Mouse (Mus musculus): ENCODE data around the gene Sf3b3.

Sf3b3 gene

DNA sequence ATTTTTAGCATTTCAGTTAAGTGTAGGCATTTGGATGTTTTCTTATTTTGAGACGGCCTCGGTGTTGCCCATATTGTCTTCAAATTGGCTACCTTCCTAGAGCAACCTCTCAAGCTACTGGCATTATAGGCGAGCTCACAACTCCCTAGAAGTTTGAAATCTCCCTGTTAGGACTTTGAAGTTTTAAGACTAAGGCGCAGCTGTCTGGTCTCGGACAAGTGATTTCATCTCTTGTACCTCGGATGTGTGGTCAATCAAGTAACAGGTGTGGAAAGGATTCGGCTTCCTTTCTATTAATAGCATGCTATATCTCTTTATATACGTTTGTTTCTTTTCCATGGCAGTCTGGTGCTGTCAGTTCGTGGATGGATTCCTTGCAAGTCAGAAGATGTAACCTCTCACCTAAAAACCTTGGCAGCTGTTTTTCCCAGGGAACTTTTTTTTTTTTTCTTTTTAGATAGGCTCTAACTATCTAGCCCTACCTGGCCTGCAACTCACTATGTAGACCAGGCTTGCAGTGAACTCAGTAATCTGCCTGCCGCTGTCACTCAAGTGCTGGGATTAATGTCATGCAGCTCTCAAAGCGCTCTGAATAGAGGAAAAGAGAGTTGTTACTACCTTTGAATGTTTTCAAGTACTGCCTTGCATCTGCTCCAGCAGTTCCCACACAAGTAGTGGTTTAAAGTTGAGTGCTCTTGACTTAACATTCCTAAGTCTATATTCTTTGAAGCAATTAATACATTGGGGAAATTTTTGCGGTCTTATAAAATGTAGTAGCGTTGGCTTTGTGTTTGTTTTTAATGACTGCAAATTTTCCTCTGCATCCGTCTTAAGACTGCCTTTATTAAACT is 1.3 kb upstream of the Sf3b3 start:
- DNase-seq (ENCODE audit: low spot score) = no peak

DNA sequence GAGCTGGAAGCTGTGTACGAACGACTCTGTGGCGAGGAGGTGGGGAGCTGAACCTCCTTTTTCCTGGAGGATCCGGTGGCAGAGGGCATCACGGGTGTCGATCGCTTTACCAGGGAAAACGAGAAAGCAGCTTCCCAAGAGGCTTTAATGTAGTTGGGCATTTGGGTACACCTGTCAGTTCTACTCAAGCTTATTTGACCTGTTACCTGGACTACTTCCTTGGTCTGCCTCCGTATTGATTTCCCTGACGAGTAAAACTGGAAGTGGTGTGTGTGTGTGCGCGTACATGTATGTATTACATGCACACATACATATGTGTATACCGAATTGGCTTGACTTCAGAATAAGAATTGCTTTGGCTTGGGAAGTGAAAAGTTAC is 573 bp upstream of the Sf3b3 start:
- no peak for DNase-seq (ENCODE audit: low spot score)

DNA sequence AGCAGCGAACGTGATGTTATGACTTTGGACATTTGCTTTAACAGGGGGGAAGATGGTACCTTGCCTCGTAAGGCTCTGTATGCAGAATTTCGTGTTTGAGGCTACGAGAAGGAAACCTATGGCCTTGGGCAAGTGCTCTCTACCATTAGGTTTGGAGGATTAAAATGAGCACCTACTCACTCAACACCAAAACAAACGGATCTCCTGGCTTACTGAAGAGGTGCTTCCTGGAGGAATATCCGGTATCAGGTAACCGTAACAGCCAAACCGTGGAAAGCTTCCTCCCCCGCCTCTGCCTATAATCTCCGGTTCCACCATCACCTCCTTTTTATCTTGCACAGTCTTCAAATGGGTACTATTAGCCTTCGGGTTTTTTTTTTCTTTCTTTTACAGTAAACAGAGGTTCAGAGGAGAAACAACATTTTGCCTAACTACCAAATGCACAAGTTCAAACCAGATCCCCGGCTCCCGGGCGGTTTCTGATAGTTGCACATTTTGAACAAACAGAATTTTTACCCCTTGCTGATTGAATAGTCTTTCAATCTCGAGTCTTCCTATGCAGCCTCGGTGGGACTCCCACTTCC is 674 bp downstream of the Sf3b3 start:
- DNase-seq (ENCODE audit: low spot score) = peak; percentile 19

DNA sequence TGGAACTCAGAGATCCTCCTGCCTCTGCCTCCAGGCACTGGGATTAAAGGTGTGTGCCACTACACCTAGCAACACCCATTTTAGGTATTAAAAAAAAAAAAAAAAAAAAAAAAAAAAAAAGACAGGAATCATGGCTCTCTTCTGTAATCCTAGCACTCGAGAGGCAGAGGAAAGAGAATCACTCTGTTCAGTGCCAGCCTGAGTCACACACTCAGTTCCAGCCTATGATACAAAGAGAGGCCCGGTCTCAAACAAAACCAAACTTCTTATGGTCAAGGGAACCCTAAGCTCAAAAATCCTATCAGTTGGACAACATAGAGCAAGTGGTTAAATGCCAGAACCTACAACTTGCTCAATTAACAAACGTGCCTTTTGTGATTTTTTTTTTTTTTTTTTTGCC is 1.6 kb downstream of the Sf3b3 start:
- no peak for DNase-seq (ENCODE audit: low spot score)

DNA sequence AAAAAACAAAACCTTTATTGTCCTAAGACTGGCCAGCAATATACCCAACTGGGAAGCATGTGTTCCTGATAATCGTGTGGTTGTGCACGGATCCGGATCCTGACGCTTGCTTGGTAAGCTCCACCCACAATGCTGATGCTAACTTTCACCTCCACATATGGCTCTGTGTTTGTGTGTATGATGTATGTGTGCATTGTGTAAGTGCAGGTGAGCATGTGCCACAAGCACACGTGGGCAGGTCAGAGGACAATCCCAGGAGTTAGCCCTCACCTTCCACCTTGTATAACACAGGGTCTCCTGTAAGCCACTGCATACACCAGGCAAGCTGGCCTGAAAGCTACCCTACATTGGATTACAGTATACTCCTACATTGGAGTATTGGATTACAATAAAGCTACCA is 3.4 kb downstream of the Sf3b3 start:
- DNase-seq (ENCODE audit: low spot score) = no peak

DNA sequence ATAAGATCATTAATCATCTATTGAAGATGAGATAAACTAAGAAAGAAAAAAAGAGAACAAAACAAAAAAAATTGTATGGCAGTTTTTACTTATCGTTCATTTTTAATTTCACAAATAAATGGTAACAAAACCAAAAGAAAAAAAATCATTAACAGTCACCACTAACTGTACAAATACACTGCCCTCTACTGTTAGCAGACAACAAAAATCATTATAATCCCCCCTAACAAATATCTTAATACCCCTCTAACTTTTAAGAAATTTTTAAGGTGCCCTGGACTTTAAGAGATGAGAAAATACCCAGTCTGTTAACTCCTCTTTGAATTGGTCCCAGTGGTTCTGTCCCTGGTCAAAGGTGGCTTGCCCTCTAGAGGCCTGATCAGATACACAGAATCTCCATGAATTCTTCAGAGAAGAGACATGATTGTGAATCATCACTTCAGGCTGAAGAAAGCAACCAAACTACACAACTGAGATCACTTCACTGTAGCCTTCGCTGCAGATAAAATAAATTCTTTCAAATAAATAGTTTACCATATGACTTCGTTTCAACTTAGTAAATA is 4.5 kb downstream of the Sf3b3 start:
- DNase-seq (ENCODE audit: low spot score) = no peak

DNA sequence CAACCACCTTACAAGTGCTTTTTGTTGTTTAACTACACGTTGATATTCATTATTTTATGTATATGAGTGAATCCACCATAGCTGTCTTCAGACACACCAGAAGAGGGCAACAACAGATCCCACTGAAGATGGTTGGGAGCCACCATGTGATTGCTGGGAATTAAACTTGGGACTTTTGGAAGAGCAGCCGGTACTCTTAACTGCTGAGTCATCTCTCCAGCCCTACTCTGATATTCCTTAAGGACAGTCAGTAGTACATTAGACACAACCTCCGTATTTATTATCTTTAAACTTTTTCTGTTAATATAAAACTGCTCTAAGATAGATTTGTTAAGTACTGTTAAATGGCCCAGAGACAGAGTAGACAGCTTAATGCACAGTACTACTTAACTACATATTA is 14.6 kb downstream of the Sf3b3 start:
- no peak for DNase-seq (ENCODE audit: low spot score)

DNA sequence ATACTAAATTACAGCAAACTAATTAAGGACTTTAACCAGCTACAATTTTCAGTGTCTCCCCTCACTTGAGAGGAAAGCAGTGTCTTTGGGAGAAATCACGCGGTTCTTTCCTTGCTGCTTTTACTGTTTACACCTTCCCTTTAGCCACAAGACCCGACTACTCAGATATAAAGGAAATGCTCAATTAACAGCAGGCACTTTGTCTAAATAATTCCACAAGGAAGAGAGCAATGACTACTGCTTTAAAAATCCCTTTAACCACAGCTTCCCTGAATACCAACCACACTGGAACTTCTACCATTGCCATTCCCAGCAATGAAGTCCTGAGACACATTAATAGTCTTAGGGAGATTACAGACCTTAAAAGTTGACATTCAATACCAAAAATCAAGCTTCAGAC is 18.1 kb downstream of the Sf3b3 start:
- DNase-seq (ENCODE audit: low spot score) = no peak

DNA sequence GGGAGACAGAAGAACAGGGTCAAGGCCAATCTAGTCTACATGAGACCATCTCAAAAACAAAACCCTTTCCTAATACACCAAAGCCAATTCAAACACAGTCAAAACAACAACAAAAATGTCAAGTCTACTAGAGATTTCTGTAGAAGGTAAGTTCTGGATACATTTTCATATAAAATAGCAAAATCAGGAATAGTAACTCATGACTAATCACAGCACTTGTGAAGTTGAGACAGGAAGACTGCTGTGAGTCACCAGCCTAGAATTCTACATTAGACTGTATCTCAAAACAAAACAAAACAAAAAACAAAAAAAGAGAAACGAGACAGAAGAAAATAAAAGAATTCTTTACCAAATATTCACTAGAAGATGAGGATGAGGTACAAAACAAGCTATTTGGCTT is 21.7 kb downstream of the Sf3b3 start:
- no peak for DNase-seq (ENCODE audit: low spot score)

DNA sequence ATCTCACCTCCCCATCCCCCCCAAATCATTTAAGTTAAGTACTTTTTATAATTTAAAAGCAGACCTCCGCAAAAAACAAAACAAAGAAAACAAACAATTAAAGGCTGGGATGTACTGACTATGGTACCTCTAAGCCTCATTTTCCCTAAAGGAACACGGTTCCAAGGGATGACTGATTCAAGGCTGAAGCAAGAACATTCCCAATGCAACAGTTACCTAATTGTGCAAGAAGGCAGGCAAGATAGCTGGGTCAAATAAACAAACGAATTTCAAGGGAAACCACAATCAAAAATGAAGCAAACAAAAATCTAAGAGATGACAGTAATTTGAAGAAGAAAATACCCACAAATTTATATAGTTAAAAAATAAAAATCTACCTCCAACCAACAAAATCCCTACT is 24.6 kb downstream of the Sf3b3 start:
- DNase-seq (ENCODE audit: low spot score) = no peak

DNA sequence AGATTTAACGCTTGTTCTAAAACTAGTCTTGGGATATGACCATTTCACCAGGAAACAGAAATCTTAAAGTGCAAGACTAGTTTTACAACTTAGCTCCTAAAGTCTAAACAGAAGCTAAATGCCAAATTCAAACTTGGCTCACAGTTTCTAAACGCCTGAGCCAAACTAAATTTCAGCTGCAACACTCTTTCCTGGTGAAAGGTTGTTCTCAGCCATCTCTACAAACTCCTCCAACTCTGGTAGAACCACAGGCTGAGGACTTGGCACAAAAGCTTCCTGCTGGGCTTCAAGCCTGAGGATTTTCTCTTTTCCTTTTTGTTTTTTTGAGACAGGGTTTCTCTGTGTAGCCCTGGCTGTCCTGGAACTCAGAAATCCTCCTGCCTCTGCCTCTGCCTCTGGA is 26.3 kb downstream of the Sf3b3 start:
- DNase-seq (ENCODE audit: low spot score) = no peak

DNA sequence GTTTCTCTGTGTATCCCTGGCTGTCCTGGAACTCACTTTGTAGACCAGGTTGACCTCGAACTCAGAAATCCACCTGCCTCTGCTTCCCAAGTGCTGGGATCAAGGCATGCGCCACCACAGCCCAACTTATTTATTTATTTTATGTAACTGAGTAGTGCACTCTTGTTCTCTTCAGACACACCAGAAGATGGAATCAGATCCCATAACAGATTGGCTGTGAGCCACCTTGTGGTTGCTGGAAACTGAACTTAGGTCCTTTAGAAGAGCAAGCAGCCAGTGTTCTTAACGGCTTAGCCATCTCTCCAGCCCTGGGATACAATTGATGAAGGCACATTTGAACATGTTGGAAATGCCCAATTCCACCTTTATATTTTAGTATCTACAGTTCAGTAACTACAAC is 28.0 kb downstream of the Sf3b3 start:
- DNase-seq (ENCODE audit: low spot score) = no peak

DNA sequence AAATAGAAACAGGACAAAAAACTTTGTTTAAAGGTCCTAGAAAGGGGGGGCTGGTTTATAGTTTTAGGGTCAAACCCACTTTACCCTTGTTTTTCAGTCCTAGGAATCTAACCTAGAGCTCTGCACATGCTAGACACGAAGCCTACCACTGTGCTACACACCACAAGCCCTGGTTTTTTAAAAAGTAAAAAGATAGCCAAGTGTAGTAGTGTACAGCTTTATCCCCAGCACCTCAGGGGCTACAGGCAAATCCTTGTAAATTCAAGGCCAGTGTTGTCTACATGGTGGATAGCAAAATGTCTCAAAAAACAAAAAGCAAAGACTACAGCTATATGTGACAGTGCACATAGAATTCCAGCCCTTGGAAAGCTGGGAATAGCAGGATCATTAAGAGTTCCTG is 29.6 kb downstream of the Sf3b3 start:
- no peak for DNase-seq (ENCODE audit: low spot score)

DNA sequence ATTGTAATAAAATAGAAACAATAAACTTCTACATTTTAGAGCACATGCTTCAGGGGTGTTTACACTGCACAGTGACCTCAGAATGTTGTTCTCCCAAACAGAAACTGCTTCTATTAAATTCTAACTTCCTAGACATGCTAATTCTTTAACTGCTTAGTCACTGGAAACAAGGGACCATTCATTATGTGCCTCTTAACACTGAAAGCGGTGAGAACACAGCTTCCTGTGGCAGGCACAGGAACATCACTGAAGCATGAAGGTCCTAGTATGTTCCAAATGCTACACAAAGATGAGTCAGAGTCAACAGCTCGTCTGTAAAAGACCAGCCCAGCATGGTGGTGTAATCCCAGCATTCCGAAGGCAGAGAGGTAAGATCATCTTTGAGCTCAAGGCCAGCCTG is 31.3 kb downstream of the Sf3b3 start:
- no peak for DNase-seq (ENCODE audit: low spot score)

DNA sequence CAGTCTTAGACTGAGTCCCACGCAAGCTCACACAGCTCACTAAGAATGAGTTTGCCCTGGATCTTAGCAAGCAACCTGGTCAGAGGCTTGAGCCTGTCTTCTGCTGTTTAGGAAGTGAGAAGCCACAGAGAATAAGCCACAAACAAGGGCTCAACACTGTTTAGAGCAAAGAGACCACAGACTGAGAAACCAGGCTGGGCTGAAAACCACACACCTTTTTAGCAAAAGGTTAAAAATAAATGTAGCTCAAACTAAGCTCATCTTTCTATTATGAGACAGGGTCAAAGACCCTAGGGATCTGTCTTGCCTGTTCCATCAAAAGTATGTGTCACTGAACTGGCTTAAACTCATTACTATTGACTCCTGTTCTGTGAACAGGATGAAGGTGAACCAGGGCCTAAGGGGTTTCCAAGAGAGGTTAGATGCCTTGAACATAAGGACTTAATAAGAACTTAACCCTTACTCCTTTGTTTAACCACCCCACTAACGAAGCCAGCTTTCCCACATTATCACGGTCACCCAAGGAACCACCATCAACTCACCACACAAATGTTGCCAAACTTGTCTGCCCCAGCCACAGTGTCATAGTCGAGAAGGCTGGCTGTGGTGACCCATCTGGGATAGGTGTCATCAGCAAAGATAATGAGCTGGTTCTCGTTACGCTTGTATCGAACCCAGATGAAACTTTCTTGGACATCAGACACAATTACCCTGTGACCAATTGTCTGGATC is 33.3 kb downstream of the Sf3b3 start:
- DNase-seq (ENCODE audit: low spot score) = no peak

DNA sequence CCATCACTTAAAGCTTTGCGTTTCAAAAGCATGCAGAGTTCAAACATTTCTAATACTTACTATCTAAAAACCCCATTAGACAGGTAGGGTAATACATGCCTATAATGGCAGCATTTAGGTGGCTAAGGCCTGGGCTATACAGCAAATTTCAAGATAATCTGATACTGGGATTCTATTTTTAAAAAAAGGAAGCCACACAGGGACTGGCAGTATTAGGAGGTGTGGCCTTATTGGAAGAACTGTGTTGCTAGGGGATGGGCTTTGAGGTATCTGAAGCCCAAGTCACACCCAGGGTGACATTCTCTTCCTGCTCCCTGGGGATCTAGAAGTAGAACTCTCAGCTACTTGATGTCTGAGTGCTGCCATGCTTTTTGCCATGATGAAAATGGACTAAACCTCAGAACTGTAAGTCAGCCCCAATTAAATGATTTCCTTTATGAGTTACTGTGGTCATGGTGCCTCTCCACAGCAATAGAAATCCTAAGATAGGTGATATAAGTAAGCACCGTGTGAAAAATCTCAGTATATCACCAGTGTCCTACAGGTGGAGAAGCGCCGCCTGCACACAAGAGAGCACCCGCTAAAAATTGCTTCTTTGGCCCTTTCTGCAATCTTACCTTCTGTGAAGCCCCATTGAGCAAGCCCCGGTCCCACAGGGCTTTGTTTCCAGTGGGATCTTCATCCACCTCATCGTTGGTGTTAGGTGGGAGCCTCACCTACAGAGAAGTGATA is 34.1 kb downstream of the Sf3b3 start:
- DNase-seq (ENCODE audit: low spot score) = no peak

DNA sequence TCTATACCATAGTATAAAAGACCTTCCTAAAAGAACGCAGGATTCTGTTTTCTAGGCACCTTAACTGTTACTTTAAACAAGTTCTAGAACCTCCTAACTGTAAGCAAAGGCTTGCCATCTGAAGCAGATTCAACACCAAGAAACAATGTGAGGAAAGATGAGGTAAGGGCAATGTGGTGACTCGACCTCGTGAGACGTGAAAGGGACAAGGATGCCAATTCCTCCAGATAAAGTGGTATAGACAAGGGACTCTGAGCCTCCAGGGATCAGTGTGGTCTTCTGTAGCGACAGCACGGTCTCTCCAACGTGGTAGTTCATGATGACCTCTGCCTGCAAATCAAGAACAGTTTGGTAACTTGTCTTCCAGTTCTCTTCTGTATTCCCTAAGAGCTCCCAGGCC is 34.8 kb downstream of the Sf3b3 start:
- no peak for DNase-seq (ENCODE audit: low spot score)

DNA sequence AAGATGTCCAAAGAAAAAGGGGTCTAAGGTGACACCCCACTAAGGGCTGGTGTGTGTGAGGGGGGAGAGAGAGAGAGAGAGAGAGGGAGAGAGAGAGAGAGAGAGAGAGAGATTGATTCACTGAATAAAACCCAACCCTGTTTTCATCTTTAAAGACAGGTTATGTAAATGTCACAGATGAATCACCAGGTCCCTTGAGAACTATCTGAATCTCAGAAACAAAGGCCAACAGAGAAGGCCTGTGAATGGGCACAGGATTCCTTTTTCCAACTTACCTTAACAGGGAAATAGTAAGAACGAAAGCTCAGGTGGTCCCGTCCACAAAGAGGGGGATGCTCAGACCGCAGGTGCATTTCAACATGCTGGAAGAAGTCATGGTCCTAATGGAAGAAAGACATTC is 35.5 kb downstream of the Sf3b3 start:
- DNase-seq (ENCODE audit: low spot score) = no peak

DNA sequence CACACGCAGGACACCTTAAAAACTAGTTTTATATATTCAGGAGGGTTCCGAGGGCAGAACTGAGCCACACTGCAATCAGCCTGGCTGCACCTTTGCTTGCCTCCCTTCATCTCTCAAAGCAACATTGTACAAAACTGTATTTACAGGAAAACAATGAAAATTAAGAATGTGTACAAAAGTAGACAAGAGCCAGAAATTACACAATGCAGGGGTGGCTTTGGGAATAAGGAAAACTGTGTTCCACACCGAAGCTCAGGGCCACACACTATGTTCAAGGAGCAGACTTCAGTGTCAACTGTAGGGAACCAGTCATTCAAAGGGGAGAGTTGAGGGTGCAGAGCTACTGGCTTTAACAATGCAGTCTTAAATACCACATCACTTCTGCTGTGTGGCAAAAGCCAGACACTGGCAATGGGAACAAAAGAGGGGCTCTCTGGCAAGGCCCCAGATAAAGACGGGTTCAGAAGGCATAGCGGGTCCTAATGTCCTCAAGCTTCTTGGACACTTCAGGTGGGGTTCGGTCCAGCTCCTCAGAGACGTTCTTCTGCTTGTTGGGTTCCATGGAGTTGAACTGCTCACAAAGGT is 36.0 kb downstream of the Sf3b3 start:
- DNase-seq (ENCODE audit: low spot score) = no peak

DNA sequence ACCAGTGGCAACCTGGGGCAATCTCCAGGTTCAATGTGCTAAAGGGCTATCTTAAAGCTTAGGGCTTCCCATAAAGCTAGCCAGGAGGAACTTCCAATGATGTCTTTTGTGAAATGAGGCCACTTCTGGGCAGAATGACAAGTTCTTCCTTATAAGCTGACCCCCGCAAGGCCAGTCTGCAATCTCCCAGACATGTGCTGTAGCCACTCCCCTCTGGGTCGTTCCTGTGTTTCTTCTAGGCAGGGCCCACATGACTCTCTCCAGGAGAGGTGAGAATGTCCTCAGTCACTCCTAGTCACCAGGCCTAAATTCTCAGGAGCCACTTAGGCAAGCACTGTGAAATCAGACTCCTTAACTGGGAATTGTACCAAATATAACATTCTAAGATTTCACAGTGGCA is 36.8 kb downstream of the Sf3b3 start:
- DNase-seq (ENCODE audit: low spot score) = no peak

DNA sequence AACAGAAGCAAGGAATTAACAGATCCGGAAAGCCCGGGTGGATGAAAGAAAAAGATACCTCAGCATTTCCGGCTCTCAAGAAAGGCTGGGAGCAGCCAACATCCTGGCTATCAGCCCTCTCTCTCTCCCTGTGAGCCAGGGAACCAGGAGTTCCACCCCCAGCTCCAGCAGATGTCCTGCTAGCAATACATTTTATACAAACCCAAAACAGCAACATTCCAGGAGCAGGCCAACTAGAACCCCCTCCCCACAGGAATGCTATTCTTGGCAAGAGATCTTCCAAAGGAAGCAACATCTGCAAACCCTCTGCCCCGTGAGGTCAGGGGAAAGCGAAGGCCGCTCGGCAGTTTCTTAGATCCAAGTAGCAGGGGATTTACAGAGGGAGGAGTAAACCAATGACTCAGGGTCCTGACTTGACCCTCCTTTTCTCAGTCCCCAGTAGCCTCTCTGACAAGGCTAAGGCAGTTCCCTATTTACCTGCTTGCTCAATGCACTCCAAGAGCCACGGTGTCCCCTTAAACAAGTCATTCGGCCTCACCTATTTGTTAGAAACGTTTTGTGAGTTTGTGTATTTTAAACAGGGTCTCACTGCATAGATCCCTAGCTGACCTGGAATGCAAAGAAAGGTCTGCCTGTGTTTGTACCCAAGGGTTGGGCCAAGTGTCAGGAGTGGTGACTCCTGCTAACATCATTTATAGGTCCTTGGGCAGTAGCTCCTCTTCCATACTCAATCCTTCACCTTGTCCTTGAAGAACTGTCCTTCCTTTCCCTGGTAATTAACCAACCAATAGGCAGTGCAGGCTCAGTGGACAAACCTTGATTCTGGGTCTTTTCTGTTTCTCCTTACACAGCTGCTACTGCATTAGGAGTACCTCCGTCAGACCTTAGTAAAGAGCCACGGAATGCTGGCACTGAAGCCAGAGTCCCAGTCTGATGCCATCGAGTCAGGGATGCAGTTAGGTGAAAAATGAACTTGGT is 37.8 kb downstream of the Sf3b3 start:
- DNase-seq (ENCODE audit: low spot score) = no peak

Measured in spleen, adult 12 weeks (tissue).